Mouse (Mus musculus): ENCODE results near the gene Cadm1. TPM values are rescaled to one million over a fixed set of nuclear protein-coding genes. Genes with fewer than 3 reads are reported as not detected.

Cadm1 gene
- polyA plus RNA-seq, 1 experiment from 2014 or later: 6.4 TPM

GRCm38 (mm10) chr9:47579464-47579863 is 49.5 kb downstream of the Cadm1 start:
- no peak overlapping the region for H3K27ac ChIP-seq (replicated peaks)
- no peaks in the 10 kb centered on the region for H3K4me1 ChIP-seq (replicated peaks)
- no peak overlapping the region for H3K4me3 ChIP-seq (replicated peaks)
- no peak for ATAC-seq (ENCODE audit: insufficient read depth)
- WGBS (ENCODE audit: insufficient replicate concordance): 73% methylated on average over 6 of the region's 6 CpGs
- H3K27me3 ChIP-seq: no peaks in the 10 kb centered on the region
- H3K9ac ChIP-seq: no peak overlapping the region
- H3K9me3 ChIP-seq (replicated peaks): no peaks in the 10 kb centered on the region
- no peak overlapping the region for H3K4me2 ChIP-seq
- H3K36me3 ChIP-seq (replicated peaks): no peaks in the 10 kb centered on the region

- Histone ChIP-seq H3K36me3 (replicated peaks) (no peaks in the 10 kb centered on the region), H3K27me3 (no peaks in the 10 kb centered on the region), H3K9ac (no peak overlapping the region), H3K4me2 (no peak overlapping the region), H3K4me3 (replicated peaks) (no peak overlapping the region), H3K4me1 (replicated peaks) (no peaks in the 10 kb centered on the region), H3K9me3 (replicated peaks) (no peaks in the 10 kb centered on the region), H3K27ac (replicated peaks) (no peak overlapping the region)
- WGBS (ENCODE audit: insufficient replicate concordance): 41% methylated on average over 6 of the region's 6 CpGs
- no peak for ATAC-seq (ENCODE audit: insufficient read depth)
Observed at GRCm38 (mm10) chr9:47581576-47582365, 51.8 kb downstream of the Cadm1 start.

GRCm38 (mm10) chr9:47583241-47583640 is 53.3 kb downstream of the Cadm1 start:
- no peaks in the 10 kb centered on the region for H3K27me3 ChIP-seq
- no peak overlapping the region for H3K4me2 ChIP-seq
- ATAC-seq (ENCODE audit: insufficient read depth): no peak
- H3K9me3 ChIP-seq (replicated peaks): no peaks in the 10 kb centered on the region
- H3K27ac ChIP-seq (replicated peaks): no peak overlapping the region
- no peak overlapping the region for H3K9ac ChIP-seq
- H3K36me3 ChIP-seq (replicated peaks): no peaks in the 10 kb centered on the region
- H3K4me3 ChIP-seq (replicated peaks): no peak overlapping the region
- WGBS (ENCODE audit: insufficient replicate concordance): 51% methylated on average over 4 of the region's 4 CpGs
- H3K4me1 ChIP-seq (replicated peaks): no peaks in the 10 kb centered on the region

GRCm38 (mm10) chr9:47586176-47586575 is 56.2 kb downstream of the Cadm1 start:
- ATAC-seq (ENCODE audit: insufficient read depth): no peak
- Histone ChIP-seq H3K4me3 (replicated peaks) (no peak overlapping the region), H3K9me3 (replicated peaks) (no peaks in the 10 kb centered on the region), H3K4me1 (replicated peaks) (no peaks in the 10 kb centered on the region), H3K27me3 (no peaks in the 10 kb centered on the region), H3K9ac (no peak overlapping the region), H3K36me3 (replicated peaks) (no peaks in the 10 kb centered on the region), H3K4me2 (no peak overlapping the region), H3K27ac (replicated peaks) (no peak overlapping the region)
- WGBS (ENCODE audit: insufficient replicate concordance): 70% methylated on average over 5 of the region's 5 CpGs

GRCm38 (mm10) chr9:47586839-47587238 is 56.9 kb downstream of the Cadm1 start:
- Histone ChIP-seq H3K27me3 (no peaks in the 10 kb centered on the region), H3K9me3 (replicated peaks) (no peaks in the 10 kb centered on the region), H3K4me3 (replicated peaks) (no peak overlapping the region), H3K4me1 (replicated peaks) (no peaks in the 10 kb centered on the region), H3K9ac (no peak overlapping the region), H3K4me2 (no peak overlapping the region), H3K36me3 (replicated peaks) (no peaks in the 10 kb centered on the region), H3K27ac (replicated peaks) (no peak overlapping the region)
- 76% methylated on average over 8 of the region's 8 CpGs for WGBS (ENCODE audit: insufficient replicate concordance)
- no peak for ATAC-seq (ENCODE audit: insufficient read depth)

- no peaks in the 10 kb centered on the region for H3K27me3 ChIP-seq
- no peaks in the 10 kb centered on the region for H3K9me3 ChIP-seq (replicated peaks)
- H3K9ac ChIP-seq: no peak overlapping the region
- no peak for ATAC-seq (ENCODE audit: insufficient read depth)
- no peak overlapping the region for H3K4me3 ChIP-seq (replicated peaks)
- peak overlapping the region; percentile 13; the same call in 1 of the 2 replicates for H3K4me2 ChIP-seq
- H3K36me3 ChIP-seq (replicated peaks): no peaks in the 10 kb centered on the region
- H3K27ac ChIP-seq (replicated peaks): no peak overlapping the region
- WGBS (ENCODE audit: insufficient replicate concordance): 29% methylated on average over 7 of the region's 7 CpGs
- no peaks in the 10 kb centered on the region for H3K4me1 ChIP-seq (replicated peaks)
Observed at GRCm38 (mm10) chr9:47587577-47588194, 57.7 kb downstream of the Cadm1 start.

GRCm38 (mm10) chr9:47589832-47590231 is 59.9 kb downstream of the Cadm1 start:
- Histone ChIP-seq H3K36me3 (replicated peaks) (no peaks in the 10 kb centered on the region), H3K27ac (replicated peaks) (no peak overlapping the region), H3K9me3 (replicated peaks) (no peaks in the 10 kb centered on the region), H3K9ac (no peak overlapping the region), H3K4me3 (replicated peaks) (no peak overlapping the region), H3K4me2 (no peak overlapping the region), H3K4me1 (replicated peaks) (no peaks in the 10 kb centered on the region), H3K27me3 (no peaks in the 10 kb centered on the region)
- no peak for ATAC-seq (ENCODE audit: insufficient read depth)
- WGBS (ENCODE audit: insufficient replicate concordance): 31% methylated on average over 5 of the region's 5 CpGs

- no peak overlapping the region for H3K4me3 ChIP-seq (replicated peaks)
- H3K36me3 ChIP-seq (replicated peaks): no peaks in the 10 kb centered on the region
- WGBS (ENCODE audit: insufficient replicate concordance): 76% methylated on average over 11 of the region's 11 CpGs
- no peak overlapping the region for H3K9ac ChIP-seq
- H3K9me3 ChIP-seq (replicated peaks): no peaks in the 10 kb centered on the region
- no peaks in the 10 kb centered on the region for H3K27me3 ChIP-seq
- H3K27ac ChIP-seq (replicated peaks): no peak overlapping the region
- H3K4me2 ChIP-seq: no peak overlapping the region
- ATAC-seq (ENCODE audit: insufficient read depth): no peak
- H3K4me1 ChIP-seq (replicated peaks): no peaks in the 10 kb centered on the region
Observed at GRCm38 (mm10) chr9:47601541-47601940, 71.6 kb downstream of the Cadm1 start.

GRCm38 (mm10) chr9:47603971-47604370 is 74.0 kb downstream of the Cadm1 start:
- WGBS (ENCODE audit: insufficient replicate concordance): 58% methylated on average over 4 of the region's 4 CpGs
- Histone ChIP-seq H3K9ac (no peak overlapping the region), H3K27me3 (no peaks in the 10 kb centered on the region), H3K9me3 (replicated peaks) (no peaks in the 10 kb centered on the region), H3K4me2 (no peak overlapping the region), H3K4me1 (replicated peaks) (no peaks in the 10 kb centered on the region), H3K36me3 (replicated peaks) (no peaks in the 10 kb centered on the region), H3K4me3 (replicated peaks) (no peak overlapping the region), H3K27ac (replicated peaks) (no peak overlapping the region)
- no peak for ATAC-seq (ENCODE audit: insufficient read depth)

- no peaks in the 10 kb centered on the region for H3K36me3 ChIP-seq (replicated peaks)
- H3K27me3 ChIP-seq: no peaks in the 10 kb centered on the region
- H3K9ac ChIP-seq: no peak overlapping the region
- H3K4me2 ChIP-seq: no peak overlapping the region
- 52% methylated on average over 5 of the region's 5 CpGs for WGBS (ENCODE audit: insufficient replicate concordance)
- no peak for ATAC-seq (ENCODE audit: insufficient read depth)
- no peak overlapping the region for H3K4me3 ChIP-seq (replicated peaks)
- H3K4me1 ChIP-seq (replicated peaks): no peaks in the 10 kb centered on the region
- H3K27ac ChIP-seq (replicated peaks): no peak overlapping the region
- H3K9me3 ChIP-seq (replicated peaks): no peaks in the 10 kb centered on the region
Observed at GRCm38 (mm10) chr9:47605628-47606027, 75.7 kb downstream of the Cadm1 start.

GRCm38 (mm10) chr9:47608441-47608840 is 78.5 kb downstream of the Cadm1 start:
- Histone ChIP-seq H3K9me3 (replicated peaks) (no peaks in the 10 kb centered on the region), H3K4me1 (replicated peaks) (no peaks in the 10 kb centered on the region), H3K36me3 (replicated peaks) (no peaks in the 10 kb centered on the region), H3K4me2 (no peak overlapping the region), H3K27ac (replicated peaks) (no peak overlapping the region), H3K9ac (no peak overlapping the region), H3K27me3 (no peaks in the 10 kb centered on the region), H3K4me3 (replicated peaks) (no peak overlapping the region)
- no peak for ATAC-seq (ENCODE audit: insufficient read depth)
- WGBS (ENCODE audit: insufficient replicate concordance): 67% methylated on average over 7 of the region's 7 CpGs
